Mouse (Mus musculus): ENCODE data around the gene Rpl13. TPM values are rescaled to one million over a fixed set of nuclear protein-coding genes. Genes with fewer than 3 reads are reported as not detected.
"Not testable (repeated sequence)": the region's sequence is repeated elsewhere in the genome, so short reads cannot be mapped to it uniquely, and the experiment has no call there.

The Rpl13 gene
- polyA plus RNA-seq, 1 experiment: 1,764 TPM

DNA sequence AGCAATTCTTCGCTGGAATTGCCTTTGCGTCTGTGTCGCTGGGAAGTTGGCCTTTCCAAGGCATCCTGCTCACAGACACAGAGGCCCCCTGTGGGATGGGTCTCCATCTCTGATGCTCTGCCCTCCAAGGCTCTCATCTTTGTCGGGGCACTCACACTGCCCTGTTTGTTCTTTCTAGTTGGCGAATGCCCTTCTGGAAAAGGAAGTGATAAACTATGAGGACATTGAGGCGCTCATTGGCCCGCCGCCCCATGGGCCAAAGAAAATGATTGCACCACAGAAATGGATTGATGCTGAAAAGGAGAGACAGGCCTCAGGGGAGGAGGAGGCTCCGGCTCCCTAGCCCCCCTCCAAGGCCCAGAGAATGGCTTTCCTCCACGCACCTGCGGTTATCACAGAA, 4.9 kb upstream of the Rpl13 start:
- TF ChIP-seq POLR2A (IDR thresholded peaks at IDR 0.05; ENCODE audit: borderline replicate concordance, extremely low read depth, insufficient read depth, insufficient read length, poor library complexity, severe bottlenecking): no peak
- TF ChIP-seq CTCF (IDR thresholded peaks at IDR 0.05; ENCODE audit: borderline replicate concordance, extremely low read depth, insufficient read depth, insufficient read length): no peak

GRCm38 (mm10) chr8:123097786-123098584, 4.2 kb upstream of the Rpl13 start:
- TF ChIP-seq POLR2A (IDR thresholded peaks at IDR 0.05; ENCODE audit: borderline replicate concordance, extremely low read depth, insufficient read depth, insufficient read length, poor library complexity, severe bottlenecking): no peak
- no peak for TF ChIP-seq CTCF (IDR thresholded peaks at IDR 0.05; ENCODE audit: borderline replicate concordance, extremely low read depth, insufficient read depth, insufficient read length)
- DNase-seq (ENCODE audit: low read depth): no peak

More for the DNA sequence above, 4.9 kb upstream of the Rpl13 start:
- DNase-seq (ENCODE audit: low read depth): no peak

- no peak for TF ChIP-seq CTCF (IDR thresholded peaks at IDR 0.05; ENCODE audit: borderline replicate concordance, extremely low read depth, insufficient read depth, insufficient read length)
- TF ChIP-seq POLR2A (IDR thresholded peaks at IDR 0.05; ENCODE audit: borderline replicate concordance, extremely low read depth, insufficient read depth, insufficient read length, poor library complexity, severe bottlenecking): no peak
- DNase-seq (ENCODE audit: low read depth): no peak
Measured at GRCm38 (mm10) chr8:123100288-123100687, 1.9 kb upstream of the Rpl13 start.

- TF ChIP-seq POLR2A (IDR thresholded peaks at IDR 0.05; ENCODE audit: borderline replicate concordance, extremely low read depth, insufficient read depth, insufficient read length, poor library complexity, severe bottlenecking) (no peak), CTCF (IDR thresholded peaks at IDR 0.05; ENCODE audit: borderline replicate concordance, extremely low read depth, insufficient read depth, insufficient read length) (no peak)
- DNase-seq (ENCODE audit: low read depth): no peak
Measured at GRCm38 (mm10) chr8:123101244-123101643, 906 bp upstream of the Rpl13 start.

DNA sequence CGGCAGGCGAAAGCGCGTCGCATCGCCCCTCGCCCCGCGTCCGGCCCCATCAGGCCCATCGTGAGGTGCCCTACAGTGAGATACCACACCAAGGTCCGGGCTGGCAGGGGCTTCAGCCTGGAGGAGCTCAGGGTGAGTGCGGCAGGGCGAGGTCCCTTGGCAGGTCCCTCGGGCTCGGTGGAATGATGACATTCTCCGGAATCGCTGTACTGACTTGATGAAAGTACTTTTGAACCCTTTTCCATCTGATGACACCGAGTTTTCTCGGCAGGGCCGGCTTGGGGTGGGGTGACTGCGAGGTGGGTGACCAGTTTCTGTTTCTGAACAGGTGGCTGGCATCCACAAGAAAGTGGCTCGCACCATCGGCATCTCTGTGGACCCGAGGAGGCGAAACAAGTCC, 705 bp downstream of the Rpl13 start:
- not testable (repeated sequence) for DNase-seq (ENCODE audit: low read depth)

DNA sequence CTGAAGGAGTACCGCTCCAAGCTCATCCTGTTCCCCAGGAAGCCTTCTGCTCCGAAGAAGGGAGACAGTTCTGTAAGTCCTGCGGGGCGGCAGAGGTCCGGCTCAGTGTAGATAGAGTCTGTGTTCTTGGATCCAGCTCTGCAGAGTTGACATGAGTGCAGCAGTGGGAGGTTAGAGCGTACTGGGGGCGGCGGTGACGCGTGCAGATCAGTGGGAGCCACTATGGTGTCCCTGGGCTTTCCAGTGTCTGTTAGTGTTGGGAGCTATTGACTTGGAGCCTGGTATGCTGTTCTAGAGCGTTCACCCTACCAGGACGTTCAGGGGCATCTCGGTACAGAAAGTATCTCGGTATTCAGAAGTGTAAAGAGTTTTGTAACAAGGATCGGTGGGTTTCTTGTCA, 1.1 kb downstream of the Rpl13 start:
- no peak for TF ChIP-seq POLR2A (IDR thresholded peaks at IDR 0.05; ENCODE audit: borderline replicate concordance, extremely low read depth, insufficient read depth, insufficient read length, poor library complexity, severe bottlenecking)
- no peak for TF ChIP-seq CTCF (IDR thresholded peaks at IDR 0.05; ENCODE audit: borderline replicate concordance, extremely low read depth, insufficient read depth, insufficient read length)
- no peak for DNase-seq (ENCODE audit: low read depth)

GRCm38 (mm10) chr8:123104046-123104767, 2.1 kb downstream of the Rpl13 start:
- DNase-seq (ENCODE audit: low read depth): no peak
- TF ChIP-seq POLR2A (IDR thresholded peaks at IDR 0.05; ENCODE audit: borderline replicate concordance, extremely low read depth, insufficient read depth, insufficient read length, poor library complexity, severe bottlenecking) (no peak), CTCF (IDR thresholded peaks at IDR 0.05; ENCODE audit: borderline replicate concordance, extremely low read depth, insufficient read depth, insufficient read length) (no peak)

GRCm38 (mm10) chr8:123105553-123106326, 3.6 kb downstream of the Rpl13 start:
- no peak for TF ChIP-seq CTCF (IDR thresholded peaks at IDR 0.05; ENCODE audit: borderline replicate concordance, extremely low read depth, insufficient read depth, insufficient read length)
- TF ChIP-seq POLR2A (IDR thresholded peaks at IDR 0.05; ENCODE audit: borderline replicate concordance, extremely low read depth, insufficient read depth, insufficient read length, poor library complexity, severe bottlenecking): no peak
- peak; percentile 72 for DNase-seq (ENCODE audit: low read depth)

DNA sequence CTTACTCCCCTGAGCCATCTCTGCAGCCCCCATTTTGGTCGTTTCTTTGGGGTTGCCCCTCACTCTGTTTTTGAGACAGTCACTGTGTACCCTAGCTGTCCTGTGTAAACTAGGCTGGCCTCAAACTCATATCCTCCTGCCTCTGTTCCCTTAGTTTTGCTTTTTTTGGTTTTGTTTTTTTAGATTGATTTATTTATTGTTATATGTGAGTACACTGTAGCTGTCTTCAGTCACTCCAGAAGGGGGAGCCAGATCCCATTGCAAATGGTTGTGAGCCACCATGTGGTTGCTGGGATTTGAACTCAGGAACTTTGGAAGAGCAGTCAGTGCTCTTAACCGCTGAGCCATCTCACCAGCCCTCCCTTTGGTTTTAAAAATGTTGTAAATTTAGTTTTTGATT, 4.4 kb downstream of the Rpl13 start:
- DNase-seq (ENCODE audit: low read depth): no peak
- no peak for TF ChIP-seq CTCF (IDR thresholded peaks at IDR 0.05; ENCODE audit: borderline replicate concordance, extremely low read depth, insufficient read depth, insufficient read length)
- no peak for TF ChIP-seq POLR2A (IDR thresholded peaks at IDR 0.05; ENCODE audit: borderline replicate concordance, extremely low read depth, insufficient read depth, insufficient read length, poor library complexity, severe bottlenecking)

DNA sequence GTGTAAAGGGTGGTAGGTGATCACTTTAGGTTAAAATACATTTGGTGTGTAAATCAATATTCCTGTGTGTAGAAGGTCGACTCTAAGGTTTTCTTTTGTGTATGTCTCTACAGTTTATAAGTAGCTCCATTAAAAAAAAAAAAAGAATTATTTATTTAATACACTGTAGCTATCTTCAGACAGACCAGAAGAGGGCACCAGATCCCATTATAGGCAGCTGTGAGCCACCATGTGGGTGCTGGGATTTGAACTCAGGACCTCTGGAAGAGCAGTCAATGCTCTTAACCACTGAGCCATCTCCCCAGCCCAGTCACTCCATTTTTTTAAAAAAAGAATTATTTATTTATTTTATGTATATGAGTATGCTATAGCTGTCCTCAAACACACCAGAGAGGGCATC, 5.9 kb downstream of the Rpl13 start:
- TF ChIP-seq POLR2A (IDR thresholded peaks at IDR 0.05; ENCODE audit: borderline replicate concordance, extremely low read depth, insufficient read depth, insufficient read length, poor library complexity, severe bottlenecking) (no peak), CTCF (IDR thresholded peaks at IDR 0.05; ENCODE audit: borderline replicate concordance, extremely low read depth, insufficient read depth, insufficient read length) (0 out of 2 replicates have a peak, but pooled peaks have one; percentile 5)
- no peak for DNase-seq (ENCODE audit: low read depth)

DNA sequence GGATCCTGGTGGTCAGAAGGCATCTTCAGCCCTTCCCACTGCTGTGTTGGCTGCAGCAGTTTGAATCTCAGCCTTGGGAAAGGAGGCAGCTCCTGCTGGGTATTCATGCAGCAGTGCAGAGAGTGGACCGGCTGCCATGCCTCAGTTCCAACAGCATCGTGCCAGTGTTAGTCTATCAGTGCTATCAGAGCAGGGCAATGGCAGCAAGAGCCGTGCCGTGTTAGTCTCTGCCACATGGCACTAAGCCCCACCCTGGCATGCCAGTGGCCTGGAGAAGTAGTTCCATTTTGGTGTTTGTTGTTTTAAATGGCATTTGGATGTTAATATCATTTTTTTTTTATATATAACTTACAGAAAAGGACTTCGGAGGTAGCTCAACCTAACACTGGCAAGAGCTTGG, 6.8 kb downstream of the Rpl13 start:
- TF ChIP-seq CTCF (IDR thresholded peaks at IDR 0.05; ENCODE audit: borderline replicate concordance, extremely low read depth, insufficient read depth, insufficient read length) (no peak), POLR2A (IDR thresholded peaks at IDR 0.05; ENCODE audit: borderline replicate concordance, extremely low read depth, insufficient read depth, insufficient read length, poor library complexity, severe bottlenecking) (no peak)
- DNase-seq (ENCODE audit: low read depth): no peak
